Mouse (Mus musculus) heart, adult 8-10 months (tissue): ENCODE data around the gene Tsen2. TPM values are rescaled to one million over a fixed set of nuclear protein-coding genes. Genes with fewer than 3 reads are reported as not detected.

ENCODE experiments used
- DNase-seq: peaks from one replicate; pipeline ENCODE4 v3.0.0; 2022; ENCODE audit warnings: low spot score
- total RNA-seq, 4 experiments: library from RNA; stranded (reverse); gene quantifications; 2 replicates each; pipeline ENCODE4 v1.2.4; 2022

Gene Tsen2
- total RNA-seq, 4 experiments from 2014 or later, result 7.5 to 12.0 (median 7.6) TPM

DNA sequence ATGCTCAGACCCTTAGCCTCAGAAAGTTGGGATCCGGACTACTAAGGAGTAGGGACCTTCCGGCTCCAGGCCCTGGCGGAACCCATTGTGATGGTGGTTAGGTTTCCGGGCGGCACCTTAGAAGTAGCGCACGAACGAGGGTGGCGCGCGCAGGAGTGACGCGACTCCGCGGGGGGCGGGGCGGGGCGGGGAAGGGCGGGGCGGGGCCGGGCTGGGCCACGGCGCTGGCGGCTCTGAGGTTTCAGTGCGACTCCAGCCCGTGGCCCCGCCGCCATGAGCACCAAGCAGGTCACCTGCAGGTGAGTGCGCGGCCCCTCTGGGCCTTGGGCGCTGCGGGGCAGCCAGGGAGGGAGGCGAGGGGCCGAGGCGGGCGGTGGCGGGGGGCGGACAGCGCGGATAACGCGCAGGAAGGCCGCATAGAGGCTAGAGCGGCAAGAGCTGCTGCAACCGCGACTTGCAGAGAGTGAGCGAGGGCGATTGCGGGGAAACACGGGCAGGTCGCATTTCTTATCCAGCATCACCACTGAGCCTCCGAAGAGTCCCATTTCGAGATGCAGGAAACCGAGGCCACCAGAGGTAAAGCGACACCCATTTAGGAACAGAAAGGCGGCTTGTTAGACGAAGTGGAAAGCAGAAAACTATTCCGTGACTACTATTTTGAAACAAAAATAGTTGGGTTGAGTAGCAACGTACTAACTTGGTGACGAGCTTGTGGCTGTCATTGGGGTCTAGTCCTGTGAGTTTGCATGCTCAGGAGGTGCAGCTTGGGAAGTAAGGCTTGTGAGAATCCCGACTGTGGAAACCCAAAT is 57.5 kb downstream of the Tsen2 start, which contains the start of gene Mkrn2:
Gene Mkrn2 (plus strand): TSS at position 188 of the 809 bp plus-strand sequence.
- DNase-seq, result peak; percentile 74

- no peak for DNase-seq
Measured at GRCm38 (mm10) chr6:115606461-115606860, 62.0 kb downstream of the Tsen2 start.

DNA sequence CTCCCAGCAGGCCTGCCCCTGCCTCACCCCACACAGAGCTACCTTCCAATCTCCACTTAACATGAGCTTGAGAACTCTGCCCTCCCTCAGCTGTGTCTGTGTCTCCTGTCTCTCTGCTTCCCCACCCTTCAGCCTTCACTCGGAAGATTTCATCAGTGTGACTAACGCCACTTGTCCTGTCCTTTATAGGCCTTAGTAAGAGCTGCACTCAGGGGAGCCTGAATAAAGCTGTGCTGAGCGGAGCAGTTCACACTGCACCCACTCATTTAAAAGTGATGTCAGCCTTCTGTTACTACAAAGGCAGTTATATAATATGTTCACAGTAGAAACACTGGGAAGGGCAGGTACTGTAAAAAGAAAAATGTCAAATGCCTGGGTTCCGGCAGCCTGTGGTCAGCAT is 63.0 kb downstream of the Tsen2 start:
- DNase-seq, result no peak

DNA sequence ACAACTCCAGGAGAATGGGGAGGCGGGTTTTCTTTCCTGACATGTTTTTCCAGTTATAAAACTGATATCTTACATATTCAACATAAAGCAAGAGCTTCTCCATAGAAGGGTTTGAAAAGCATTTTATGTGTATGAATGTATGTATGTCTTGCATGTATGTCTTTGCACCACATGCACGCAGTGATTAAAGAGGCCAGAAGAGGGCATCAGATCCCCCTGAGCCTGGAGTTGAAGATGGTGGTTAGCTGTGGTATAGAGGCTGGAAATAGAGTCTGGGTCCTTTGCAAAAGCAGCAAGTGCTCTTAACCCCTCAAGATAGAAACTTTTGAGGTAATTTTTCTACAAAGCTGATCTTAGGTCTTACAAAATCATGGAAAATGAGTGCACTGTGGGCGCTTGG is 64.7 kb downstream of the Tsen2 start:
- no peak for DNase-seq

DNA sequence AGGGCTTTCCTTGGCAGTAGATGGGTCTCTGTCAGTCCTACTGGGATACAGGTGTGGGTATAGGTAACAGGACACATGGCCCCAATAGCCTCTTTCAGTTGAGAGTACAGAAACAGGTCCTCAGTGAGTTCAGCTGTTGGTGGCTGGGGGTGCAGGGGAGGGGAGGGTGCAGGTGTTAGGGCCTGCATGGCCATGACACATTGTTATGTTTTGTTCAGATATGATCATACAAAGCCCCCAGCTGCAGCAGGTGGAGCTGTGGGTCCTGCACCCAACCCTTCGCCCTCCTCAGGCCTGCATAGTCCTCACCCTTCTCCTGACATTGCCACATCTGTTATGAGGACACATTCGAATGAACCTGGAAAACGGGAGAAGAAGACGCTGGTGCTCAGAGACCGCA is 65.8 kb downstream of the Tsen2 start:
- no peak for DNase-seq

DNA sequence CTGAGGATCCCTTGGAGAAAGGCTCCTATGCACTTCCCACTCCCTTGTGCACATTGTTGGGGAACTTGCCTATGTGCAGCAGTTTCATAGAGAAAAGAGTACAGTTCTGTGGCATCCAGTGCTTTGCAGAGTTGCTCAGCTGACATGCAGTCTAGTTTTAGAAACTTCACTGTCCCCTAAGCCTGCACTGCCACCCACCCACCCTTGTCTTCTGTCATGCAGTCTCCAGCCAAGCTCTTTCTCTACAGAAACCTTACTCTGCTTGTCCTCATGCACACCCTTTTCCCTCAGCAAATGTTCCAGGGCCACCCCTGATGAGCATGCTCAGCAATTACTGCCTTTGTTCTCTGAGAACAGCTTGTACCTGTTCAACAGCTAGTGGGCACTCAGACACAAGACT is 69.3 kb downstream of the Tsen2 start:
- no peak for DNase-seq

DNA sequence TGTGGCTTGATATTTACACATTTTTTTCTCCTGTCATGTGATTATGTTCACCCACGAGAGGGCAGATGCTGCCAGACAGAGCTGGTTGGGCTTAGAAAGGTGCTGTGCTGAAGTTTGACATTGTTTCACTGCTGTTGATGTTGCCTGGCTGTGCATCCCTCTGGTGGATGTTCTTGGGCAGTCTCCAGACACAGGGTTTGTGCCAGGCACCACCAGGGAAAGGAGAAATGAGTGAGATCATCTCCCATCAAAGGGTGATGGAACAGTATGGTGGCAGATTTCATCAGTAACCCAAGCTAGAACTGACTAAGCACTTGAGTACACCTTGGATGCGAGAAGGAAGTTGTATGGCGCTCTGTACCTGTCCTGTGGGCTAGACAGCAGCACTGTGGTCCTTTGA is 71.5 kb downstream of the Tsen2 start:
- no peak for DNase-seq

GRCm38 (mm10) chr6:115619818-115620217 is 75.4 kb downstream of the Tsen2 start:
- peak; percentile 46 for DNase-seq

DNA sequence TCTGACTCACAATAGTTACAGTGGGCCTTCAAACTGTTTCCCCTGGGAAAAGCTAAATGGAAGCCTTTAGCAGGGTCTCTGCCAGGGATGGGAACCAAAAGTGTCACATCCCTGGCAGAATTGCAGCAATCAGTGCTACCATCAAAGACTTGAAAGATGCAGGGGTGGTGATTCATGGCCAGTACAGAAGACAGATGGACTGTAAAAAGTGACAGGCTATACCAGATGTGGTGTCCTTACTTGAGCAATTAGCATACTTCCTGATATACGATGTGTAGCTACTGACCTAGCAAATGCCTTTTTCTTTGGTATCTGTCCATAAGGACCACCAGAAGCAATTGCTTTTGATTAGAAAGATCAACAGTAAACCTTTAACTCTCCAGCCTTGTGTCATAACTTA is 76.5 kb downstream of the Tsen2 start:
- no peak for DNase-seq

DNA sequence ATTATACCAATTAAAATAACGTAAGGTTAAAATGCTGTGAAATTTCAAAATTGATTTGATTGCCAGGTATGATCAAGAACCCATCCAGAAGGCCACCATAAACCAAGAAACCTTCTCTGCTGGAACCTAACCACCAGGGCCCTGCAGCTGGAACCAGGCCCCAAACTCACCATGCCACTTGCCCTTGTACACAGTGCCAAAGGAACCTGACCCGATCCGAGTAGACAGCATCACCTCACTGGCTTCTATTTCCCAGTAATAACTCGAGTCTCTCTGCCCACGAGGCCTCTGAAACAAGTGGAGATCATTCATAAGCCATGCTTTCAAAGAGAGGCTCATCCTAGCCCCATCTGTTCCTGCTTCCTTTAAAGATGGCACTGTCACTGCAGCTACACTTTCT is 81.7 kb downstream of the Tsen2 start:
- no peak for DNase-seq

Other genes starting within 250 kb of the Tsen2 start
- gene Pparg, start 183.7 kb upstream of the Tsen2 start, total RNA-seq, result 10 to 100 TPM in 3 of 4 experiments, 1 to 10 TPM in 1; 9.5 to 13.5 (median 12.3) TPM
- 1 to 10 TPM in 1 of 4 experiments, under 1 TPM in 3; 0.52 to 1.1 (median 0.71) TPM for gene Mkrn2os, start 47.9 kb downstream of the Tsen2 start, total RNA-seq
- 10 to 100 TPM; 35.2 to 42.7 (median 39.5) TPM for gene Mkrn2, start 57.2 kb downstream of the Tsen2 start, total RNA-seq
- 100 to 1,000 TPM in 3 of 4 experiments, 10 to 100 TPM in 1; 97.6 to 104 (median 102) TPM for gene Raf1, start 132.0 kb downstream of the Tsen2 start, total RNA-seq
- 1 to 10 TPM in 1 of 4 experiments, under 1 TPM in 3; 0.41 to 1.0 (median 0.60) TPM for gene Tmem40, start 217.7 kb downstream of the Tsen2 start, total RNA-seq
- 10 to 100 TPM; 77.2 to 97.7 (median 87.6) TPM for gene Cand2, start 229.9 kb downstream of the Tsen2 start, total RNA-seq